ENCODE assay signal across 8 mouse cellular contexts in the genomic region with DNA sequence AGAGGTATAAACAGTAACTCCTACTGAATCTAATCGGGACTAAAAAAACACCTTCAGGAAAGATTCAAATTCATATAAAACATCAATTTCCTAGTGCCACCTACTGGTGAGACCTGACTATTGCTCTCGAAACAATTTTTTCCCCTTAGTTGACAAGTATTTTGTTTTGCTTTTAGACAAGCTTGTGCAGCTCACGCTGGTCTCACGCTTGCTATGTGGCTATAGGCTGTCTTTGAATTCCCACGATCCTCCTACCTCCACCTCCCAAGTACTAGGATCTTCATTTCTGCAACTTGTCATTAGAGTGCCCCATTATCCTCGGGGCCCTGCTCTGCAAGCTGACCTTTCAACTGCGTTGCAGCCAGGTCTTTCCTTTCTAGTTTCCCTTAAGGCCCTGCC. TPM values are rescaled to one million over a fixed set of nuclear protein-coding genes. Genes with fewer than 3 reads are reported as not detected.
DNase-seq lines count a peak whose midpoint lies in the region; TF ChIP-seq lines count a peak whose summit lies in the region.

No protein-coding gene starts in this region.

- H3K4me2 ChIP-seq in CH12.LX (ENCODE audit: insufficient read depth, low read depth, poor library complexity, severe bottlenecking), result peak overlapping the region; percentile 62

- no peaks in the 10 kb centered on the region for H3K9me3 ChIP-seq in CH12.LX (replicated peaks; ENCODE audit: low read length)
- H3K9me3 ChIP-seq in midbrain, embryonic 10.5 days (replicated peaks), result no peaks in the 10 kb centered on the region

- H3K27me3 ChIP-seq in heart, adult 2 months (ENCODE audit: control insufficient read depth, insufficient read depth, low read length), result no peaks in the 10 kb centered on the region
- no peaks in the 10 kb centered on the region for H3K27me3 ChIP-seq in CH12.LX (replicated peaks)
- no peaks in the 10 kb centered on the region for H3K27me3 ChIP-seq in midbrain, embryonic 10.5 days (ENCODE audit: low read depth, poor library complexity, severe bottlenecking)

- peak; percentile 71 for TF ChIP-seq RAD21 in CH12.LX (IDR thresholded peaks at IDR 0.05; ENCODE audit: low read depth, low read length)

- H3K9ac ChIP-seq in heart, adult 2 months (ENCODE audit: low read depth, low read length), result peak overlapping the region; percentile 75
- H3K9ac ChIP-seq in CH12.LX (ENCODE audit: insufficient read depth, low read depth), result peak overlapping the region; percentile 51; the same call in 1 of the 2 replicates

- intact Hi-C loops in heart, adult 2 months (cut with DNase I), result loop anchor here (1.0 to 2.0 kb wide), 2 partner anchors 71 to 119 kb away; a partner anchor contains a TSS
- intact Hi-C loops in heart, postnatal 10 days (cut with DNase I), result loop anchor here (1.0 to 5.0 kb wide), 2 partner anchors 65 to 119 kb away; a partner anchor contains a TSS

- under 1% methylated on average over 7 of the region's 7 CpGs for WGBS in heart, adult 2 months
- under 1% methylated on average over 7 of the region's 7 CpGs for WGBS in midbrain, embryonic 10.5 days

- TF ChIP-seq POLR2A in heart, adult 2 months (IDR thresholded peaks at IDR 0.05; ENCODE audit: insufficient read depth, low read depth, low read length), result peak; percentile 84
- TF ChIP-seq POLR2A in CH12.LX (IDR thresholded peaks at IDR 0.05; ENCODE audit: low read depth, low read length), result no peak

- dilution Hi-C loops in CH12.LX (cut with MboI; ENCODE audit: extremely low pct_ligation_motif_present, extremely low pct_unique_long_range_greater_than_20kb, low sequenced_read_pairs), result no loop called here

- peaks cover 2% of the 10 kb centered on the region; the same call in 1 of the 2 replicates for H3K4me1 ChIP-seq in heart, adult 2 months (ENCODE audit: control insufficient read depth, insufficient read depth, low read length)
- peaks cover 0 to 11% of the 10 kb centered on the region in 2 experiments; a peak in 3 of 4 replicates for H3K4me1 ChIP-seq in CH12.LX (ENCODE audit: control insufficient read depth in 1 of 2, insufficient read depth in 2 of 2)
- peaks cover 25% of the 10 kb centered on the region for H3K4me1 ChIP-seq in midbrain, embryonic 10.5 days

- in situ Hi-C loops in CH12.LX (cut with MboI; ENCODE audit: low pct_ligation_motif_present, low pct_unique_long_range_greater_than_20kb, low sequenced_read_pairs), result loop anchor here (5.0 kb wide), 1 partner anchor 120 kb away; a partner anchor contains a TSS

- peak; percentile 92 for TF ChIP-seq CTCF in heart, adult 2 months (IDR thresholded peaks at IDR 0.05)
- peak; percentile 58 to 77 for TF ChIP-seq CTCF in CH12.LX (conservative IDR thresholded peaks at IDR 0.05 in 1 of 2, IDR thresholded peaks at IDR 0.05 in 1 of 2; ENCODE audit: low read depth in 2 of 2, low read length in 2 of 2)

- peaks cover 4% of the 10 kb centered on the region for H3K79me2 ChIP-seq in heart, adult 2 months (replicated peaks; ENCODE audit: control insufficient read depth, insufficient read depth, low read length)
- H3K79me2 ChIP-seq in CH12.LX (replicated peaks; ENCODE audit: control insufficient read depth, extremely low read depth, insufficient read depth, poor library complexity, severe bottlenecking), result 0 out of 2 replicates have a peak, but pooled peaks cover 3% of the 10 kb centered on the region

- DNase-seq in heart, adult 2 months, result no peak
- DNase-seq in heart, adult 11 months, result no peak
- DNase-seq in CH12.LX (ENCODE audit: extremely low read depth), result peak; percentile 77
- peak; percentile 77 for DNase-seq in embryo, embryonic 11 days
- peak; percentile 78 to 79 for DNase-seq in heart, postnatal 10 days
- DNase-seq in left cerebral cortex, adult 9 months (ENCODE audit: low spot score in 2 of 2), result peak; percentile 76 to 87
- no peak for DNase-seq in midbrain, embryonic 10.5 days (ENCODE audit: low spot score)
- no peak for DNase-seq in adrenal gland, adult 2 months

- H3K4me3 ChIP-seq in heart, adult 2 months, result peak overlapping the region; percentile 78
- peak overlapping the region; percentile 62 to 76 (median 73) for H3K4me3 ChIP-seq in CH12.LX (replicated peaks in 1 of 3; ENCODE audit: low read depth in 2 of 3, low read length in 2 of 3, poor library complexity in 1 of 3)
- H3K4me3 ChIP-seq in midbrain, embryonic 10.5 days, result peak overlapping the region; percentile 74

- no peaks in the 10 kb centered on the region for H3K36me3 ChIP-seq in heart, adult 2 months (ENCODE audit: control insufficient read depth, insufficient read depth, low read length)
- peaks cover 0 to 7% of the 10 kb centered on the region in 2 experiments for H3K36me3 ChIP-seq in CH12.LX (replicated peaks in 1 of 2; ENCODE audit: control insufficient read depth in 1 of 2, insufficient read depth in 1 of 2, low read length in 1 of 2)
- H3K36me3 ChIP-seq in midbrain, embryonic 10.5 days, result no peaks in the 10 kb centered on the region

- H3K27ac ChIP-seq in heart, adult 2 months, result peak overlapping the region; percentile 93
- H3K27ac ChIP-seq in CH12.LX (ENCODE audit: insufficient read depth, low read depth), result peak overlapping the region; percentile 55
- peak overlapping the region; percentile 93 for H3K27ac ChIP-seq in midbrain, embryonic 10.5 days (replicated peaks)

- peak; percentile 39; the same call in 1 of the 2 replicates for TF ChIP-seq EP300 in heart, adult 2 months (IDR thresholded peaks at IDR 0.05; ENCODE audit: insufficient read depth, low read depth, low read length)
- TF ChIP-seq EP300 in CH12.LX (IDR thresholded peaks at IDR 0.05; ENCODE audit: low read length), result no peak

TF ChIP-seq in CH12.LX, 34 proteins besides CTCF, POLR2A, EP300 and RAD21 (continues in another document):
- TF ChIP-seq JUND (conservative IDR thresholded peaks at IDR 0.05; ENCODE audit: low read depth, low read length), result 0 out of 2 replicates have a peak, but pooled peaks have one; percentile 26
- TF ChIP-seq JUN (IDR thresholded peaks at IDR 0.05; ENCODE audit: insufficient read depth, low read depth, low read length), result no peak; the same call in 1 of the 2 replicates
- TF ChIP-seq MAFK (IDR thresholded peaks at IDR 0.05; ENCODE audit: insufficient replicate concordance, low read length), result peak; percentile 68; the same call in 1 of the 2 replicates
- no peak; the same call in 1 of the 2 replicates for TF ChIP-seq MAZ (IDR thresholded peaks at IDR 0.05; ENCODE audit: low read depth, low read length)
- peak; percentile 92 for TF ChIP-seq BHLHE40 (IDR thresholded peaks at IDR 0.05; ENCODE audit: low read depth, low read length)
- no peak for TF ChIP-seq CHD2 (IDR thresholded peaks at IDR 0.05; ENCODE audit: low read length)
- no peak for TF ChIP-seq NELFE (IDR thresholded peaks at IDR 0.05; ENCODE audit: low read depth, low read length)
- no peak for TF ChIP-seq CHD1 (IDR thresholded peaks at IDR 0.05; ENCODE audit: low read depth, low read length)
- TF ChIP-seq UBTF (IDR thresholded peaks at IDR 0.05; ENCODE audit: low read depth, low read length), result no peak
- TF ChIP-seq MXI1 (IDR thresholded peaks at IDR 0.05; ENCODE audit: low read depth, low read length), result peak; percentile 63; the same call in 1 of the 2 replicates
- no peak for TF ChIP-seq MEF2A (IDR thresholded peaks at IDR 0.05; ENCODE audit: borderline replicate concordance, low read depth, low read length)
- no peak for TF ChIP-seq MAX (IDR thresholded peaks at IDR 0.05; ENCODE audit: low read length)
- peak; percentile 72 for TF ChIP-seq SMC3 (IDR thresholded peaks at IDR 0.05; ENCODE audit: low read depth, low read length)
- TF ChIP-seq USF1 (IDR thresholded peaks at IDR 0.05; ENCODE audit: low read depth, low read length), result no peak
- TF ChIP-seq KAT2A (IDR thresholded peaks at IDR 0.05; ENCODE audit: insufficient replicate concordance, low read length), result no peak
- TF ChIP-seq E2F4 (IDR thresholded peaks at IDR 0.05; ENCODE audit: insufficient replicate concordance, low read depth, low read length), result 0 out of 2 replicates have a peak, but pooled peaks have one; percentile 56
- no peak; the same call in 1 of the 2 replicates for TF ChIP-seq ZC3H11A (IDR thresholded peaks at IDR 0.05; ENCODE audit: low read depth, low read length)
- no peak for TF ChIP-seq POLR2AphosphoS2 (IDR thresholded peaks at IDR 0.05; ENCODE audit: low read depth, low read length)
- peak; percentile 67 for TF ChIP-seq ZNF384 (IDR thresholded peaks at IDR 0.05; ENCODE audit: low read depth, low read length)
- TF ChIP-seq ELF1 (IDR thresholded peaks at IDR 0.05; ENCODE audit: low read depth, low read length), result no peak
- no peak for TF ChIP-seq MYC (IDR thresholded peaks at IDR 0.05; ENCODE audit: low read depth, low read length)
- 0 out of 2 replicates have a peak, but pooled peaks have one; percentile 40 for TF ChIP-seq TCF12 (IDR thresholded peaks at IDR 0.05; ENCODE audit: low read depth, low read length)
- TF ChIP-seq SIN3A (IDR thresholded peaks at IDR 0.05; ENCODE audit: low read length), result peak; percentile 85; the same call in 1 of the 2 replicates
- no peak for TF ChIP-seq PAX5 (IDR thresholded peaks at IDR 0.05; ENCODE audit: low read length)
- TF ChIP-seq NRF1 (IDR thresholded peaks at IDR 0.05; ENCODE audit: low read depth, low read length), result no peak
- TF ChIP-seq ETS1 (conservative IDR thresholded peaks at IDR 0.05; ENCODE audit: low read depth, low read length), result 0 out of 2 replicates have a peak, but pooled peaks have one; percentile 26

RNA-seq across cellular contexts. Expression of a gene that starts 0.5 kb away (rescaled TPM):
- 10 to 100 TPM; 20.8 to 21.6 TPM for total RNA-seq in heart, adult 2 months (2021)
- 9.5 and 19.5 TPM in 2 replicates for polyA plus RNA-seq in heart, adult 2 months (2012; rRNA removed)
- total RNA-seq in CH12.LX (2012; rRNA removed) (4.3 and 5.3 TPM in 2 replicates), CH12.LX (2014; rRNA removed) (6.6 and 8.1 TPM in 2 replicates)
- polyA plus RNA-seq in CH12.LX (2012; ENCODE audit: insufficient read length, low read depth), result 5.4 and 6.2 TPM in 2 replicates
- 10 to 100 TPM; 24.0 to 25.5 TPM for total RNA-seq in heart, postnatal 10 days (2021)
- polyA plus RNA-seq in midbrain, embryonic 10.5 days (2016; fragmentation: Nextera tagmentation; extraction: Ambion mirVana), result 21.7 and 26.8 TPM in 2 replicates
- 10 to 100 TPM; 31.6 to 34.4 TPM for total RNA-seq in adrenal gland, adult 2 months (2021)
- 10.8 and 14.0 TPM in 2 replicates for polyA plus RNA-seq in adrenal gland, adult 2 months (2012; rRNA removed)

RNA-seq across cellular contexts. Expression of a gene that starts 45.4 kb away (rescaled TPM):
- under 1 TPM; 0.50 to 0.61 TPM for total RNA-seq in heart, adult 2 months (2021)
- polyA plus RNA-seq in heart, adult 2 months (2012; rRNA removed), result 0.61 and 1.3 TPM in 2 replicates
- total RNA-seq in CH12.LX (2012; rRNA removed) (not detected in 2 replicates), CH12.LX (2014; rRNA removed) (not detected in 2 replicates)
- not detected in 2 replicates for polyA plus RNA-seq in CH12.LX (2012; ENCODE audit: insufficient read length, low read depth)
- 1 to 10 TPM in 1 of 2 experiments, under 1 TPM in 1; 0.82 to 1.1 TPM for total RNA-seq in heart, postnatal 10 days (2021)
- 2.7 and 3.1 TPM in 2 replicates for polyA plus RNA-seq in midbrain, embryonic 10.5 days (2016; fragmentation: Nextera tagmentation; extraction: Ambion mirVana)
- total RNA-seq in adrenal gland, adult 2 months (2021), result 1 to 10 TPM; 4.6 to 7.2 TPM
- 5.3 and 6.6 TPM in 2 replicates for polyA plus RNA-seq in adrenal gland, adult 2 months (2012; rRNA removed)

Comparison
In these comparisons a context has a peak if more than half of its experiments do, and no peak if none do; other contexts are left out.
1. DNase-seq: peak in CH12.LX (single experiment), embryo, embryonic 11 days (single experiment), heart, postnatal 10 days (2 of 2) and left cerebral cortex, adult 9 months (2 of 2); none in heart, adult 2 months (0 of 2), heart, adult 11 months (single experiment), midbrain, embryonic 10.5 days (single experiment) and adrenal gland, adult 2 months (single experiment).
2. Peak in every context shown above with its lines, with median percentiles within 50 percentile points of each other: H3K27ac ChIP-seq and H3K4me3 ChIP-seq.